Mouse (Mus musculus): ENCODE results near the gene Dbp.

DNA sequence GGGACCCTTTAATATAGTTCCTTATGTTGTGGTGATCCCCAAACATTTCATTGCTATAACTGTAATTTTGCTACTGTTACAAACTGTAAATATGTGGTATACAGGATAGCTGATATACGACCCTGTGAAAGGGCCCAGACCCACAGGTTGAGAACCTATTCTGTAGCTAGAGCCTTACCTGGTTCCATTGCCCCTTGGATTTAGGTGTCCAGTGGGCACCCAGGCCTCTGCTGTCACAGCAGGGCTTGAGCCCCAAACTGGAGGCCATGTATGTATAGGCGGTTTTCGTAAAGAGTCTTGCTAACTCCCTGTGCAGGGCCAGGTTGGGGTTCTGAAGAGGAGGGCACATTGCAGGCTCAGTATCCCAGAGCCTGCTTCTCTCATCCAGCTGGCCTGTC is 11.6 kb downstream of the Dbp start:
- TF ChIP-seq MYOG (IDR thresholded peaks at IDR 0.05; ENCODE audit: control insufficient read depth in 1 of 3, insufficient read depth in 1 of 3, insufficient read length in 2 of 3, low read depth in 2 of 3) (no peak), REST (IDR thresholded peaks at IDR 0.05; ENCODE audit: insufficient read depth, insufficient read length) (no peak), TCF3 (IDR thresholded peaks at IDR 0.05; ENCODE audit: insufficient read length, low read depth) (no peak), USF1 (IDR thresholded peaks at IDR 0.05; ENCODE audit: low read depth) (no peak)

Measured in myocyte (in vitro differentiated cells).